Mouse (Mus musculus) kidney, adult 2 months (tissue): ENCODE measurements around the gene Scarb1.

Source experiments
- CTCF ChIP-seq: fragments of 200-500 bp; conservative IDR thresholded peaks from 2 replicates; pipeline ENCODE4 v1.5.1; 2011; ENCODE audit warnings: low read depth, mild to moderate bottlenecking, control low read depth, low read length, moderate library complexity, mixed read lengths; ENCODE audit not compliant: insufficient read depth, insufficient read length
- POLR2A ChIP-seq: fragments of 200-500 bp; IDR thresholded peaks from one replicate; pipeline ENCODE4 v1.6.1; 2011; ENCODE audit warnings: low read depth, low read length, control low read depth

DNA sequence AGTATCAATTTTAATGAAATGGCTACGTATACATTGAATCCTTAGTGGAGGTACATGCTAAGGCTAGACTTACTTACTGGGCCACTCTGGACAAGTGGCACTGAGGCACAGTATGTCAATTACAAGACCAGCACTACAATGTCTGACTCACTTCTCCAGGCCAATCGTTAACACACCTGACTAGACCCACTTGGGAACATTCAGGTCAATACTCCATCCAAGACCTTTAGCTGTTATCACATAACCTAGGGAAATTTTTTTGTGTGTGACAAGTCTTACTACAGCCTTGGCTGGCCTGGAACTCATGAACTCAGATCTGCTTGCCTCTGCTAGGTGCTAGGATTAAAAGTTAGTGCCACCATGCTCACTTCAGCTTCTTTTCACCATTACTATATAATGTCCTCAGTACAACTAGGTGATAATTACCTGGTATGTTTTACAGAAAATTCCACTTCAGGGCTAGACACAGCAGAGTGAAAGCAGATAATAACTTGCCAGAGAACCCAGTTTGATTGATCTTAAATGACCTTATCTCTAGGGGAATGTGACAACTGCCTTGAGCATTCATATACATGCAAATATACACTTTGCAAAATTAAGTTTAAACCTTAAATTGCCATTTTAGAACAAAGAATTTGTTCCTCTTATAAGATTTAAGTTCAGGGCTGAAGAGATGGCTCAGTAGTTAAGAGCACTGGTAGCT, 43.8 kb upstream of the Scarb1 start:
- TF ChIP-seq POLR2A (no peak), CTCF (no peak)
